Mouse (Mus musculus) frontal cortex, postnatal 14 days (tissue): ENCODE measurements at regions not wholly inside any gene's neighbourhood (a gene's known extent, or its start where the extent isn't known, plus 50 kb on each side); places are given as distances from the start of the nearest gene placed in this dataset.
A peak's percentile ranks its signal among the peaks of the same experiment; 100 is the strongest.

Experiments used
- DNase-seq, 2 experiments: peaks; one replicate each; pipeline ENCODE4 v3.0.0; 2022; ENCODE audit warnings: low spot score in 2 of 2

- DNase-seq: no peak
These were observed 91.1 kb upstream of the Rbm19 start for GRCm38 (mm10) chr5:120025212-120025611.

GRCm38 (mm10) chr5:120030904-120031303, 85.4 kb upstream of the Rbm19 start:
- no peak for DNase-seq

- DNase-seq: no peak
These were observed 84.7 kb upstream of the Rbm19 start for GRCm38 (mm10) chr5:120031614-120032013.

- DNase-seq: no peak
These were observed 81.7 kb upstream of the Rbm19 start for GRCm38 (mm10) chr5:120034499-120035077.

- DNase-seq: peak in 1 of 2 experiments; percentile 10
These were observed 81.0 kb upstream of the Rbm19 start for GRCm38 (mm10) chr5:120035251-120035650.

GRCm38 (mm10) chr5:120037806-120038205, 78.5 kb upstream of the Rbm19 start:
- no peak for DNase-seq

- no peak for DNase-seq
These were observed 72.5 kb upstream of the Rbm19 start for GRCm38 (mm10) chr5:120043786-120044185.

- DNase-seq: no peak
These were observed 67.0 kb upstream of the Rbm19 start for GRCm38 (mm10) chr5:120049063-120049781.

GRCm38 (mm10) chr5:120050728-120051436, 65.4 kb upstream of the Rbm19 start:
- DNase-seq: no peak

GRCm38 (mm10) chr5:120054498-120055167, 61.6 kb upstream of the Rbm19 start:
- no peak for DNase-seq
